Mouse (Mus musculus) activated CD4-positive, CD25-positive, alpha-beta regulatory T cell, adult 4 months (primary cell): ENCODE data around the gene Fgd4. TPM values are rescaled to one million over a fixed set of nuclear protein-coding genes. Genes with fewer than 3 reads are reported as not detected.
"Not testable (repeated sequence)": the region's sequence is repeated elsewhere in the genome, so short reads cannot be mapped to it uniquely, and the experiment has no call there.

Experiments
- ATAC-seq: one replicate; pipeline ENCODE4 v1.8.0; 2017
- polyA plus RNA-seq, 2 experiments: library from polyadenylated mRNA; unstranded; fragments of 100-300 nt; shearing (Covaris generic); gene quantifications; one replicate each; pipeline ENCODE4 v1.2.1; 2017

Gene Fgd4
- polyA plus RNA-seq, 2 experiments from 2014 or later, result 0.24 TPM; not detected in 1

DNA sequence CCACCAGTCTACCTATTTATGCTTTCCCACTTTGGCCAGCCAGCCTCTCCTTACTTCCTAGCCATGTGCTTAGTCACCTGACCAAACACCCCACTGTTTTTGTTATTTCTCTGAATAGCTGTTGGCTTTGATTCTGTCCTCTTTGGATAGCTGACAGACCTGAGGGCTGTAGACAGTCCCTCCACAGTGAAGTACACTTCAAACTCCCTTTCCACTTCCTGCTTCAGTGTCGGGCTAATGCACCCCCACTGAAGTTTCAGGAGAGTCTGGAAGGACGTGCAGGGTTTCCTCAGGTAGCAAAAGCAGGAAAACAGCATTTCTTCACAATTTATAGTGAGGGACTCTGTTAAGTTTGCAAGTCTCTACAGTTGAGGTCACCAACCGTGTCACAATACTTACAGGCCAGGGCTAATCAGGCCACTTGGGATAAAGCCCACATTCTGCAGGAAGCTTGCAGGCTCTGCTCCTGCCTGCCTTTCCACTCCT lies 57.4 kb downstream of the Fgd4 start:
- ATAC-seq, result no peak

DNA sequence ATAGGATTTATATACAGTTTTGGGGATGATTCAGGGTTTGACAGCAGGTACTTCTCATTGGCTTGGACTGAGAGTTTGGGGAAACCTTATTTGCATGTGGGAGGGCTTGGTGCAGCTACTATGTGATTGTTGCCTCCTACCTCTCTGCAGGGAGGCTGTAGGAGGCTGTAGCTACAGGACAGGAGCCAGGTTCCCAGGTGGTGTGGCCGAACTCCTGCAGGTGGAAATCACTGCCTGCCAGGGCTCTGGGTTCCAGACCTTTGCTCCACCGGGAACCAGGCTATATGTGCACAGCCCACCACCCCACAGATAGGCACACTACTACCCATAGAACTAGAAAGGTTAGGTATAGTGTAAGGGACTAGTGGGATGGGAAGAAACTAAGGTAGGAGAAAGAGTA lies 61.0 kb downstream of the Fgd4 start:
- not testable (repeated sequence) for ATAC-seq

DNA sequence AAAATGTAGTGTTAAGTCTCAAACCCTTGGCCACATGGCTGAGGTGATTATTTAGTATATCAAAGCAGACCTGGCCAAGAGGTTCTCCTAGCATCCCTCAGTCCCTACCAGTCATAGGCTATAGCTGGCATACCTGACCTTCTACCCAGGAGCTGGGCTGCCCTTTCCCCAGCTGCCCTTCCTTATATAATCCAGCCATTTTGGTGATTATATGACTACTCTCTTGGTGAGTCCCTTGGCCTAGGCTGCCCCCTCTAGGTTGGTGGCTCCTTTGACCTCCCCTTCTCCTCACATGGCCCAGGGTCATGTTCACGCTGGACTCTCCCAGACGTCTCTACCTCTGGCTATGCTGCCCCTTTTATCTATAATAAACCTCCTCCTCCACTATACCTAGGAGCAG lies 65.1 kb downstream of the Fgd4 start:
- no peak for ATAC-seq

DNA sequence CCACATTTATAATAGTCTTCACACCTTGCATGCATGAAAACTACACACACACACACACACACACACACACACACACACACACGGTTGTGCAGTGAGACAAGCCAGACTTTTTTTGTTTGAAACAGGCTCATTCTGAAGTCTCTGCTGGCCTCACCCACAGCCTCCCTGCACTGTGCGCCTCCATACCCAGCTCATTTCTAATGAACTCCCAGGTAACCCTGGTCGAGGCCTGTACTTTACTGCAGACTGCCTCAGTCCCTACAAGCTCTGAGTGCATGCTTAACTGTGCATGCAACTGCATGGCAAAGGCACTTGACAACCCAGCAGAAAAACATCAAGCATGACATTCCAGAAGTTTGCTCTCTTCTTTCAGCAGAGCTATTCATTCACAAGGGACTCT lies 72.3 kb downstream of the Fgd4 start:
- no peak for ATAC-seq

DNA sequence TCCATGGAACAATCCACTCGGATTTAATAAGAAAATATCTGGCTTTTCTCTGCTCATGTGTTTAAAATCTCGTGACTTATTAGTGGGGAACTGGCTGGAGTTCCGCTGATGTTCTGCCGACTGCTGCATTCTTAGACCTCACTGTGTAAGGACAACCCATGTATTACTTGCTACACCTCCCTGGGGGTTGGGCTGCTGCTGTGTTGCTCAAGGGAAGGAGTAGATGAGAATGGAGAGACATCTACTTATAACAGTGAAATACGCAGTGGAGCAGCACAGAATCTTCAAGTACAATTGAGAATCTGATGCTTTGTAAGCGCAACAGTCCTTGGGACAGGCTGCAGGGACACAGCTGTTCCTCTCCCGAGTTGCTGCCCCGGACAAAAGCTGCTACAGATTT lies 73.1 kb downstream of the Fgd4 start:
- no peak for ATAC-seq

DNA sequence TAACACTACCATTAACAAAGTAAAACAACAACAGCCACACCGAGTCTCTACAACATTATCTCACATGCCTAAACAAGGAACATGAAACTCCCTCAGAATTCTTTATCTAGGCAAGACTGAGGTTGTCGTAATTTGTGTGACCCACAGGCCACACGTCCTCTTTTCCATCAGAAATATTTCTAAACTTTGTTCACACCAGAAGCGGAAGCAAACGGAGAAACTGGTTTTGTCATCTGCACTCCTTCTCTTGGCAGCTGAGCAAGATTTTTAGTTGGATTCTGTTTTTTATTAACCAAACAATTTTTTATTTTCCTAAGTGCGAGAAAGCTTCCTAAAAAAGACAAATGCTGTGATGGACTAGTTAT lies 73.6 kb downstream of the Fgd4 start:
- no peak for ATAC-seq

DNA sequence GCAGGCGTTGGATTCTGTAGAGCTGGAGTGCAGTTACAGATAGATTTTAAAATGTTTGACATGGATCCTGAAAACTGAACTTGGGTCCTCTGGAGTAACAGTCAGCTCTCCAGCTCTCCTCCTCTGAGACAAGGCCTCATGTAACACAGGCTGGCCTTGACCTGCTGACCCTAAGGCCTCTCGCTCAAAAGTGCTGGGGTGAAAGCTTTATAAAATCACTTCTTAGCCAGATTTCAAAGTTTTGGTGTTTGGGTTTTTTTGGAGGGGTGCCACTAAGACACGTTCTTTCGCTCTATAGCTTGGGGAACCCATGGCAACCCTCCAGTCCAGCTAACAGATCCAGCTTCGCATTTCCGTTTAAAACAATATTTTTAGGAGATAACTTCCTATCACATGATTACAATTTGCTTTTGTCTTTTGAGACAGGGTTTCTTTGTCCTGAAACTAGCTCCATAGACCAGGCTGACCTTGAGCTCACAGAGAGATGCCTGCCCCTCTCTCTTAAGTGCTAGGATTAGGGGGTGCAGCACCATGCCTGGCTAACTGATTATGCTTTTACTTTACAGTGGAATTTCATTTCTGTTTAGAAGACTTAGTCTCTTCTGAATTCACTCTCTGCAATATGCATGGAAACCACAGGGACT lies 74.1 kb downstream of the Fgd4 start:
- ATAC-seq, result no peak

DNA sequence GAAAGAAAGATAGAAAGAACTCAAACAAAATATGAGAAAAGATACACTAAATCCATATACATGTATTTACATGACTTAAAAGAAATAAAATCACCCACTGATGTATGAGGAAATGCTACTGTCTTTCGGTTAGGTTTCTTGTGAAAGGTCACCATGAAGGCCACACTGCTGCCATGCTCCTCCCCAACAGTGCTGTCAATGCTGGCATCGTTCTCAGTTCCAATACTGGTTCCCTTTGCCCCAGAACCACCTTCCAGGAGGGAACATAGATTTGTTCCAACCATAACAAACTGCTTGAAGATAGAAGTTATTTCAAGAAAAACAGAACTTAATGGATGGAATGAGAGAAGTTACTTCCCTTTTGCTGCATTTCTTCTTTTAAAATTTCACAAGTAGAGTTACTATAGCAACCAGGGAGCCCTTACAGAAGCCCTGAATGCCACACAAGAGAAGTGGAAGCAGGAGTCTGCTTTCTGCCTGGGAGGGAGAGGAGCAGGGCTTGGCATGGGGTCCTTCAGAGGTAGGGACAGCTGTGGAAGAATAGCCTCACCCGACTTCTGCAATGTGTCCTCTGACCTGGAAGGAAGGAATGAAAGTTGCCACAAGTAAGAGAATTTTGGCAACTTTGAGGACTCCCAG lies 75.0 kb downstream of the Fgd4 start:
- no peak for ATAC-seq

DNA sequence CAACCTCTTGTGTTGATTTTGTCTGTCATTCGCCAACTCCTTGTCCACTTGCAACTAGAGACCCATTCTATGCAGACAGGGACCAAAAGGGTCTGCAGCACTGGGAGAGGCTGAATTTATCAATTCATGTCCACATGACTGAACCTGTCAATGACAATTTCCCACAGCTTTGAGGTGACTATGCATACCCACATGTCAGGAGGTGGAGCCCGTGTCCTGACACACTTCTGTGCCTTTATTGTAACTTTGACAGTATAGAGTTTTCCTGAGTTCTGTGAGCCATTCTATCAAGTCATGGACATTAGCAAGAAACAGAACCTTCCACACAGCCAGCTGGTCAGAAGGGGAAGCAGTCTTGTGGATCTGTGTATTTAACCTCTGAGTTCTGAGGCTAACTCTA lies 76.7 kb downstream of the Fgd4 start:
- no peak for ATAC-seq

DNA sequence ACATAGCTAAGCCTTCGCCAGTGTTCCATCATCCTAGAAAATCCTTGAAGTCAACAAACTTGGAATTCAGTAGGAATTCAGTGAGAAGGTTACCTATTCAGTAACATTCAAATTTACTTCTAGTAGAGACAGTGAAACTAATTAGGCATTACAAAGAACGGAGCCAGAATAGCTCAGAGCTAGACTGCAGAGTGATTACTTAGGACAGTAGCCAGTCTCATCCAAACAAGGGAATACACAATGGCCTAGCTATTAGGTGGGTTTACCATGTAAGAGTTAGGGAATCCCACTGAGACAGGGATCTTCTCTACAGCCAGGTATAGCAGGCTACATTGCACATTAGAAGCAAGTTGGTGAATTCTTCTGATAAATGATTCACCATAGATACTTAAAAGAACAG lies 77.5 kb downstream of the Fgd4 start:
- ATAC-seq, result not testable (repeated sequence)

DNA sequence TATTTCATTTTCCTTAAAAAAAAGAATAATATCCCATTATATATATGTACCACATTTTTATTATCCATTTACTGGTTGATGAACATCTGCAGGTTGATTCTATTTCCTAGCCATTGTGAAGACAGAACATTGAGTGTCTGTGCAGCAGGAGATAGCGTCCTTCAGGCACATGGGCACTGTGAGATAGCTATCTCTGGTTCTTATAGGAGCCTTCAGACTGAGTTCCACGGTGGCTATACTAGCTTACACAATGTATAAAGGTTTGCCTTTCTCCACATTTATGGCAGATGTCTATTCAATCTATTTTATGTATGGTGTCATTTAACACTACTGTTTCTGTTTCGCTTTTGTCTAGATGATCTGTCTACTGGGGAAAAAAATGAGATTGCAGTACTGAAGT lies 98.9 kb downstream of the Fgd4 start:
- ATAC-seq, result no peak

DNA sequence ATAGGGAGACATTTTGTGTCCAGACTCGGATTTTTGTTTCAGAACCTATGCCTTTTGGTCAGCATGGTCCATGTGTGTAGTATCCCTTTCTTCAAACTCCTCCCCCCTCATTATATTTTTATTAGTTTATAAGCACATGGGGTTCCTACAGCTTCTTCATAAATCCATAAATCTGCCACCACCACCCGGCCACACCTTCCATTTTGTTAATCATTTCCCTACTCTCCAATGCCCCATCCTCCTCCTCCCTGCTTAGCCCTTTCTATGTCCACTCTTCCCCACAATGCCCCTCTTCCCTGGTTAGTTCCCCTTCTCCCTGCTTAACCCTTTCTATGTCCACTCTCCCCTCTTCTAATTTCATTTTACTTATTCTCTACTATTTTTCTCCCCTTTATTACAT lies 99.4 kb downstream of the Fgd4 start:
- ATAC-seq, result no peak

DNA sequence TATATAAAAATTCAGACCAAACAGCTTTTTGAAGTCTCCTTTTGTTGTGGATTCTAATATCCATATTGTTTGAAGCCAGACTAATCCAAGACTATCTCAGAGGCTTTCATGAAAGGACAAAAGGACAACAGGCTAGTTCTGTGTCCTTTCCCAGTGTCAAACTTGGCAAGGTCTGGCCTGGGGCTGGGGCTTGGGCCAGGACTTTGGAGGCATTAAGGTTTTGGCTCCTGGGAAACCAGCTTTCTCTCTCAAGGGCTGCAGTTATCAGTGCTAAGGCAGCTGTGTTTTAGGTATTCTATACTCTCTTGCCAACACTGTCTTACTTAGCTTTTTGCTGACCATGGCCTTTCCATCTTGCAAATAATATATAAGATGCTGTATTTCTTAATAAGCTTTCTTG lies 101.6 kb downstream of the Fgd4 start:
- no peak for ATAC-seq

DNA sequence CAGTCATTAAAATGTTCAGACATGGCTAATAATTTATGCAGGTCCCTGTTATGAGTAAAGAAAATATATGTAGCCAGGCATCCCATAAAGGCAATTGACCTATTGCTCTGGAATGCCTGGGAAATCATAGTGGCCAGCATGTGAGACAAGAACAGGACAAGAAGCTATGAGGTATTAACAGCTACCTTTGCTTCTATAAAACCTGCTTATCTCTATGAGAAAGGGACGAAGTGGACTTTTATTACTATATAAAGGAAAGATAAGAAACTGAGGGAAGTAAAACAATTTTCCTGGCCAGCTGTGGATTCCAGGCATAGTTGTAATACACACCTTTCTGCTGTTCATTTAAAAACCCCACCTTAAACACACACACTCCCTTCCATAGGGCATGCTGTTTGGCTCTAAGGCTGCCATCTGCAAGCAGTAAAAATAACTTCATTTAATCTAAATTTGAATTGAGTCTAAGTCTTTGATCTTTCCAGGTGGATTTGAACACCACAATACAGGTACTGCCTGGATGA lies 114.8 kb downstream of the Fgd4 start:
- ATAC-seq, result no peak

DNA sequence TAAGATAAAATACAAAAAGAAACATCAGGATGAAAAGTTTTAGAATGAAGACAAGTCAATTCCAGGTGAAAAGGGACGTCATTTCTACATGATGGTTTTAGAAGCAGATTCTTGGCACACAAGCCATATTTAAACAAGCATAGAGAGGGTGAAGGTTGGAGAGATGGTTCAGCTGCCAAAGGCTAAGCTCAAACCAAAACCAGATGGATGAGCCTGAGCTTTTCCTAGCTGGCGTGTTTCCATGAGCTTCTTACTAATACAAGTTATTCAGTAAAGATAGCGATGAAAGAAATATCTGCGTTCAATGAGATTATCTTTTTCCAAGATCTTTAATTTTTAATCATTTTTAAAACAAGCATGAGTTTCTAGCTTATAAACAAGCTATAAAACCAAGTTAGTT lies 115.7 kb downstream of the Fgd4 start:
- no peak for ATAC-seq

DNA sequence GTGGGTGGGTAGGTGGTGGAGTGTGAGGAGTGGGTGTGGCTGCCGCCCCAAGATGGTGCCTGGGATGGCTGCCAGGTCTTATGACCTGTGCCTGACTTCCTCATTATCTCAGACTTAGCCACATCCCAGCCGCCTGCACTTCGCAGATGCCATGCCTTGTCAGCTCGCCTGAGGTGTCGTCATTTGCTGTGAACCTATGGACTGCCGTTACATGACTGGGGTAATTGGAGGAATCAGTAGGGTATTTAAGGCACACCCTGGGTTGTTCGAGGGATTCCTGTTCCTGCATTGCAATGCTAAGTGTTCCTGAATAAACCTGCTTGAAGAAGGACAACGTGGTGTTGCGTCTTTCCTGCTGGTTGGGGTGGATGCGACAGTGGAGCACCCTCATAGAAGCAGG lies 126.9 kb downstream of the Fgd4 start:
- ATAC-seq, result not testable (repeated sequence)

DNA sequence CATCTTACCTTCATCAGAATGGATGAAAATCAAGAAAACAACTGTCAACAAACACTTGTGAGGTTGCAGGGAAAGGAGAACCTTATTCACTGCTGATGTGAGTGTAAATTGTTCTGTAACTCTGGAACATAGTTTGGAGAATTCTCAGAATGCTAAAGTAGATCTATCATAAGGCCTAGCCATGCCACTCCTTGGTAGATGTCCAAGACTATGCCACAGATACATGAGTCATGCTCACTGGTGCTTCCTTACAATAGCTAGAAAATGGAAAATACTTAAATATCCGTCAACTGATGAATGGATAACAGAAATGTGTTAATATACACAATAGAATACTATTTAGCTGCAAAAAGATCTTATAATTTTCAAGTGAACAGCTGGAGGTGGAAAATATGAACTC lies 150.3 kb downstream of the Fgd4 start:
- ATAC-seq, result no peak

DNA sequence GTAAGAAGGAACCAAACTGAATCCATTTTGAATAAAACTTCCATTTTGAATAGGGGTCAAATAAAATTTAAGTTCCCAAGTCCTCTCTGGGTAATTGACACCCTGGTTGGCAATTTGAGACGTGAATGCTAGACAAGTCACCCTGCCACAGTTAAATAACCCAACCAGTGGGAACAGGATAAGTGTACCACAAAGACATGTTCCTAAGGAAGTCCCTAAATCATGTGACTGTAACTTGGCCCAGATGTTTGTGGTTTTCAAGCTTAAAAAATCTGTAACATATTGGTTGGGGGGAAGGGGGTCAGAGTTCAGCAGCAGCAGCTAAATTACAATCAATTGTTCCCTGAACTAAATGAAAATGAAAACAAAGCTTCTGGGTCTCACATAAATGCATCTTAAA lies 161.9 kb downstream of the Fgd4 start:
- no peak for ATAC-seq

DNA sequence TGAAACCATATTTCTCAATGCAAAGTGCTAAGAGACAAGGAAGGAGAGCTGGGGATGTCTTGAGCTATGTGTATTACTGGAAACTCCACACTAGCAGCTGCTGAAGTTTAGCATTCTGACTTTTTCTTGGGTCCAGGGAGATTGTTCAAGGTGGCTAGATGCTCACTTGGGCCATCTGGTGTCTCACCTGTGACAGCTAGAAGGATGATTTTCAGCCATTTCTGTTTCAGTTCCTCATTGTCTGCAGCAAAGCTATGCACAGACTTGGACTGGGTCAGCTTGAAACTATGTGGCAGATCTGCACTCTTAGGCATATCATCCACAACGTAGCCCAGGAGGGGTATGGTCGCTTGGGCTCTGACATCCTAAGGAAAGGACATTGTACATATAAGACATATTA lies 177.9 kb downstream of the Fgd4 start:
- no peak for ATAC-seq

DNA sequence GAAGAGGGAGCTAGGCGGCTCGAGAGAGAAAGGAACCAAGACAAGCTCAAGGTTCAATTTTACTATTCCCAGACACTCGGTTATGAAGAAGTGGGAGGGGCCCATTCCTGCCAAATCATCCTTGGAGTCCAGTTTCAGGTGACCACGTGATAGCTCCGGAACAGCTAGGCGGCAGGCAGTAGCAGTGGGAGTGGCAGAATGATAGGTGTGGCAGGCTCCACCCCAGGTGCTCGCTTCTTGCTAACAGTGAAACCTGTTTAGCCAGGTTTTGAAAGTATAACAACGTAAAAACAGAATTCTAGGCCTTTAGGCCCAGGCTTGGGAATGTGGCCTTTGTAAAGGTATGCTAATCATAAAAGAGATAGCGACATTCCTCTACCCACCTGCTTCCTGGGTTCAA lies 233.1 kb downstream of the Fgd4 start:
- not testable (repeated sequence) for ATAC-seq
